Mouse (Mus musculus): Measurements from ENCODE around the gene Trim46. TPM values are rescaled to one million over a fixed set of nuclear protein-coding genes. Genes with fewer than 3 reads are reported as not detected.

The Trim46 gene
- polyA plus RNA-seq, 1 experiment from 2014 or later, result 0.28 TPM

DNA sequence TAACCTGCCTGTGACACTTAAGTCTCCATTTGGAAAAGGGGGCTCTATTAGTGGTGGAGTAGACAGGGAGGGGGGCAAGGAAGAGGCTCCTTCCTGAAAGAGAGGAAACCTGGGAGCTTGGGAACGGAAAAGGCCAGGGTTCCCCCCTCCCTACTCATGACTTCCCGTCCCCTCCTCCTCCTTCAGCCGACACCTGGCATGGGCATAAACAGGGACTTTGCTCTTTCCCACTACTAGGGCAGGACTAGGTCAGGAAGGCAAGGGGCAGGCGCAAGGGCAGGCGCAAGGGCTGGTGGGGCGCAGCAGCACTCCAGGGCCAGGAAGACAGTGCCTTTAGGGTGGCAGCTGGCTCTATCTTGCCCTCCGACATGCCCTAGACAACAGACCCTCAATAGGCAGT is 32.0 kb upstream of the Trim46 start:
- Histone ChIP-seq H3K27ac (ENCODE audit: low read length) (no peak overlapping the region; the same call in 1 of the 2 replicates), H3K27me3 (ENCODE audit: control insufficient read depth, insufficient read depth, low read depth, low read length) (peaks cover 45% of the 10 kb centered on the region), H3K4me3 (ENCODE audit: low read depth, low read length) (peak overlapping the region; percentile 50), H3K36me3 (ENCODE audit: control insufficient read depth, insufficient read depth) (no peaks in the 10 kb centered on the region), H3K4me2 (ENCODE audit: low read depth, low read length) (peak overlapping the region; percentile 61), H3K9ac (ENCODE audit: low read depth, low read length) (peak overlapping the region; percentile 47; the same call in 1 of the 2 replicates), H3K9me3 (replicated peaks; ENCODE audit: control insufficient read depth, low read length) (no peaks in the 10 kb centered on the region), H3K4me1 (ENCODE audit: control insufficient read depth, low read depth, low read length) (peaks cover 2% of the 10 kb centered on the region)
- WGBS (ENCODE audit: insufficient replicate concordance), result 43% methylated on average over 7 of the region's 7 CpGs
- peak; percentile 39 for ATAC-seq (ENCODE audit: low read depth)

DNA sequence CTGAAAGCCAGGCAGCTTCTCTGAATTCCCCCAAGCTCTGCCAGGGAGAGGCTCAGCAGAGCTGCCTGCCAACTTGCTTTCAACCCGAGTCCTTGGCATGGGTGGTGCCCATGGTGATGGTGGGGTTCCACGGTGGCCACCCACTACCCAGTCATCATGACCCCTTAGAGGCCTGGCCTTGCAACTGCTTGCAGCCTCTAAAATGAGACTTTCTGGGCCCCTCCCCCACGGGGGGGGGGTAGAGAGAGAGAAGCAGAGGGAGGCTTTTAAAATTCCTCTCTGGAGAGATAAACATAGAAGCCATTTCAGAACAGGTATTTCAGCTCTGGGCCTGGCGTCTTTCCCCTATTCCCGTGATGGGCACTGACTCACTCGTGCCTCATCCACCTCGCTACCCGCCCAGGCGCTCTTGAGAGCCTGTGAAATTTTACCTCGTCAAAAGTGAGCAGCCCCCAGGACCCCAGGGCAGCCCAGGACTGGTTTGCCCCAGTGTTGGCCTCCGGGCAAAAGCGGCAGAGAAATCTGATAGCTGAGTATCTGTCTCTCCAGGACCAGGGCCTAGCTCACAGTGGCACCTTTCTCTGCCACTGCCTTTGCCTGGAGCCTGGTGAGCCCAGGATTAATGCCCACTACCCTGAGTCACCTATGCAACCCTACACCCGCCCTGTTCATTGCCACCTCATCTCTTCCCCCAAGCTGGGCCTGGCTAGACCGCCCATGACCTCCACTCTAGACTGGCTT is 31.3 kb upstream of the Trim46 start:
- Histone ChIP-seq H3K27me3 (ENCODE audit: control insufficient read depth, insufficient read depth, low read depth, low read length) (peaks cover 45% of the 10 kb centered on the region), H3K4me2 (ENCODE audit: low read depth, low read length) (peak overlapping the region; percentile 61), H3K9me3 (replicated peaks; ENCODE audit: control insufficient read depth, low read length) (no peaks in the 10 kb centered on the region), H3K36me3 (ENCODE audit: control insufficient read depth, insufficient read depth) (no peaks in the 10 kb centered on the region), H3K9ac (ENCODE audit: low read depth, low read length) (no peak overlapping the region; the same call in 1 of the 2 replicates), H3K4me1 (ENCODE audit: control insufficient read depth, low read depth, low read length) (peaks cover 2% of the 10 kb centered on the region), H3K4me3 (ENCODE audit: low read depth, low read length) (peak overlapping the region; percentile 50), H3K27ac (ENCODE audit: low read length) (no peak overlapping the region; the same call in 1 of the 2 replicates)
- no peak for ATAC-seq (ENCODE audit: low read depth)
- WGBS (ENCODE audit: insufficient replicate concordance), result 39% methylated on average over 14 of the region's 14 CpGs

DNA sequence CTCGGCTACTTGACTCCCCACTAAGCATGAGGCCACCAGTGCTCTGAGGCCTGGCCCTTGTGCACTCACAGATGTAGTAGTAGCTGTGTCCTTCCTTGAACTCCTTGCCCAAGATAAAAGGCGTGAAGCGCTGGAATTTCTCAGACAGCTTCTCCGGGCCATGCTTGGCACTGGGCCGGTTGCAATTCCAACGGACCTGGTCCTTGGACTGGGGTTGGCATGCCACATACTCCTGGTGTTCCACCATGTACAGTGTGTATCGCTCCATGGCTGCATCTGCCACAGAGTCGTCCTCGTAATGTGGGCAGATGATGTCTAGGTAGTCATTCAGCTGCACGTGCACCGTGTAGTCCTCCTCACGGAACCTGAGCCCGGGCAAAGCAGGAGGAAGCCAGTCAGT is 30.0 kb upstream of the Trim46 start:
- H3K27ac ChIP-seq (ENCODE audit: low read length), result no peak overlapping the region
- no peak overlapping the region for H3K4me2 ChIP-seq (ENCODE audit: low read depth, low read length)
- peaks cover 36% of the 10 kb centered on the region for H3K27me3 ChIP-seq (ENCODE audit: control insufficient read depth, insufficient read depth, low read depth, low read length)

DNA sequence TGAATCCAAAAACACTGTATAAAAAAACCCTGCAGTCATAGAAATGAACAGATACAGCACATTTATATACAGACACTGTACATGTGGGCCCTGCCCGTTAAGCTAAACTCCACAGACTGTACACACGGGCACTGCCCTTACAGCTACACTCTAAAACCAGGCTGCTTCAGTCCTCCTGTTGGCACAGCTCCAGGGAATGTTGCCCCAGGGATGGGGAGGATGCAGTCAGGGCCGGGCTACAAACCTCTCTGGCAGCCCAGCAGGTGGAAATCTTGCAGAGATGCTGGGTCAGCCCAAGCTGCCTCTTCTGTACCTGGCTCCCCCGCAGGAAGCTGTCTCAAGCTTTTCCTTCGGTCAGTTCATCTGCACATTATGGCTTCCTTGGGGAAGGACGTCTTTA is 25.7 kb upstream of the Trim46 start:
- Histone ChIP-seq H3K9me3 (replicated peaks; ENCODE audit: control insufficient read depth, low read length) (no peaks in the 10 kb centered on the region), H3K4me3 (ENCODE audit: low read depth, low read length) (no peak overlapping the region), H3K27me3 (ENCODE audit: control insufficient read depth, insufficient read depth, low read depth, low read length) (no peaks in the 10 kb centered on the region), H3K9ac (ENCODE audit: low read depth, low read length) (no peak overlapping the region), H3K4me1 (ENCODE audit: control insufficient read depth, low read depth, low read length) (peaks cover 22% of the 10 kb centered on the region), H3K36me3 (ENCODE audit: control insufficient read depth, insufficient read depth) (no peaks in the 10 kb centered on the region), H3K4me2 (ENCODE audit: low read depth, low read length) (no peak overlapping the region), H3K27ac (ENCODE audit: low read length) (no peak overlapping the region)
- no peak for ATAC-seq (ENCODE audit: low read depth)
- WGBS (ENCODE audit: insufficient replicate concordance), result 69% methylated on average over 6 of the region's 6 CpGs

More for the DNA sequence above, 30.0 kb upstream of the Trim46 start:
- Histone ChIP-seq H3K4me1 (ENCODE audit: control insufficient read depth, low read depth, low read length) (no peaks in the 10 kb centered on the region; the same call in 1 of the 2 replicates), H3K9ac (ENCODE audit: low read depth, low read length) (no peak overlapping the region), H3K36me3 (ENCODE audit: control insufficient read depth, insufficient read depth) (no peaks in the 10 kb centered on the region), H3K4me3 (ENCODE audit: low read depth, low read length) (no peak overlapping the region), H3K9me3 (replicated peaks; ENCODE audit: control insufficient read depth, low read length) (no peaks in the 10 kb centered on the region)
- 80% methylated on average over 13 of the region's 13 CpGs for WGBS (ENCODE audit: insufficient replicate concordance)
- ATAC-seq (ENCODE audit: low read depth), result no peak

DNA sequence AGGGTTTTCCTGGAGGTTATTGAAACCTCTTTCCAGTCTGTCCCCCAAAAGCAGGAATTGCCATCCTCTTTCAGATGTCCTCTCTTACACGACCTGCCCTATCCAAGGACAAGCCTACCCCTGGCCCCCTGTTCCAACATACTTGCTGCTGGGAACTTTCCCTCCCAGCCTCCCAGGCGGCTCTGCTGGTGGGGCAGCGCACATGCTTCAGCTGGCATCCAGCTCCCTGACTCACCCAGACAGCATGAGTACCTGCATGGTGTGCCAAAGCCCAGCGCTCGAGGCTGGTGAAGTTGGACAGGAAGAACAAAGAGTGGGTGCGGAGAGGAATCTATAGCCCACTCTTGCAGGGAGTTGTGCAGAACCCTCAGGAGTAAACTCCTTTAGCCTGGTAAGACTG is 24.8 kb upstream of the Trim46 start:
- Histone ChIP-seq H3K27me3 (ENCODE audit: control insufficient read depth, insufficient read depth, low read depth, low read length) (no peaks in the 10 kb centered on the region), H3K9ac (ENCODE audit: low read depth, low read length) (no peak overlapping the region), H3K36me3 (ENCODE audit: control insufficient read depth, insufficient read depth) (no peaks in the 10 kb centered on the region), H3K4me2 (ENCODE audit: low read depth, low read length) (peak overlapping the region; percentile 81), H3K27ac (ENCODE audit: low read length) (no peak overlapping the region; the same call in 1 of the 2 replicates), H3K9me3 (replicated peaks; ENCODE audit: control insufficient read depth, low read length) (no peaks in the 10 kb centered on the region), H3K4me1 (ENCODE audit: control insufficient read depth, low read depth, low read length) (peaks cover 23% of the 10 kb centered on the region), H3K4me3 (ENCODE audit: low read depth, low read length) (peak overlapping the region; percentile 70)
- ATAC-seq (ENCODE audit: low read depth), result no peak
- 65% methylated on average over 6 of the region's 6 CpGs for WGBS (ENCODE audit: insufficient replicate concordance)

DNA sequence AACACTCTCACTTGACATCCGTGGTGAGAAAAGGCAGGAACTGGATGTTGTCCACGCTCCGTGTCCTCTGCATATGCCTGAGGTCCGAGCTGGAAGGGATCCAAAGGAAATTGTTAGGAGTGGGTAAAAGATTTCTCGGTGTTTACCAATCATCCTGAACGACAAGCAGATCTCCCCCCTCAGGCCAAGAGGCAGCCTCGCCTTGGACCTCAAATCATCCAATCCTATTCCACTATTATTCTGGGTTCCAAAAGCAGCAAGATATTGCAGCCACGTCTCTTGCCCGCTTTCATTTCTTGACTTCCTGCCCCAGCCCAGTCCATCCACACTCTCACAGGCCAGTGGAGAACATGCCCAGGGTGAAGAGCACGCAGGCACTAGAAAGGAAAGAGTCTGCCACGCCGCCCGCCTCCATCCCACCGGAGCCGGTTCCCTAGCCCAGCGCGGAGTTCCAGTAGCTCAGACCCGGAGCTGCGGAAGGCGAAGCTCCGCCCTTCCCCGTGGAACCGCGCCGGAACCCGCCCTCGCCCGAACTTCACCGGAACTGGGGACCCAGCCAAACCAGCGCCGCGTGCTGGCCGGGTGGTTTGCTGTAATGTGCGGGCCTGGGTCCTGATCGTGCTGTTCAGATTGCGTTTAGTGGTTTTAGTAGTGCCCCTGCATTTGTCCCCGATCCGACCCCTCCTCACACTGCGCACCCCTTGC is 24.1 kb upstream of the Trim46 start, which contains the start of gene Slc50a1:
Slc50a1 (minus strand) TSS at position 520 of the 705 bp plus-strand sequence.
- peak within 1 kb of the TSS; percentile 81 for H3K4me2 ChIP-seq (ENCODE audit: low read depth, low read length)
- ATAC-seq (ENCODE audit: low read depth), result peak; percentile 64
- peaks cover 23% of the 10 kb centered on the region for H3K4me1 ChIP-seq (ENCODE audit: control insufficient read depth, low read depth, low read length)
- peak within 1 kb of the TSS; percentile 68 for H3K9ac ChIP-seq (ENCODE audit: low read depth, low read length)
- 1% methylated on average over 39 of the region's 39 CpGs for WGBS (ENCODE audit: insufficient replicate concordance)
- H3K4me3 ChIP-seq (ENCODE audit: low read depth, low read length), result peak within 1 kb of the TSS; percentile 70
- no peaks in the 10 kb centered on the region for H3K9me3 ChIP-seq (replicated peaks; ENCODE audit: control insufficient read depth, low read length)
- H3K27ac ChIP-seq (ENCODE audit: low read length), result peak within 1 kb of the TSS; percentile 51
- no peaks in the 10 kb centered on the region for H3K36me3 ChIP-seq (ENCODE audit: control insufficient read depth, insufficient read depth)
- H3K27me3 ChIP-seq (ENCODE audit: control insufficient read depth, insufficient read depth, low read depth, low read length), result no peaks in the 10 kb centered on the region

DNA sequence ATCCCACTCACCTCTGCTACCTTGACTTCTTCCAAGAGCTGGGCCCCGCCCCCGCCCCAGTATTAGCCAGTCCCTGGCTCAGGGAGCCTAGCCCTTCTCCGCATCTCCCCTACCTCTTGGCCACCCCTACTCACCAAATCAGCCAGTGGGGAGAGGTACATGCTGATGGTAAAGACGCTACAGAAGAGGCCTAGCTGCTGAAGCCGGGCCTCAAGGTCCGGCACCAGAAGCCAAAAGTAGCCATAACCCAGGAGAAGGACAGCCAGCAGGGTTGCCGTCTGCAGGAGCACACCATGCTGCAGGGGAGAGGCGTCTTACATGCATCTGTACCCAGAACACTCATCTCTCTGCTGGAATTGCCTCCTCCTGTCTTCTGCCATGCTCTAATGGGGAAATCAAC is 22.8 kb upstream of the Trim46 start:
- Histone ChIP-seq H3K9me3 (replicated peaks; ENCODE audit: control insufficient read depth, low read length) (no peaks in the 10 kb centered on the region), H3K4me2 (ENCODE audit: low read depth, low read length) (no peak overlapping the region), H3K4me1 (ENCODE audit: control insufficient read depth, low read depth, low read length) (peaks cover 23% of the 10 kb centered on the region), H3K4me3 (ENCODE audit: low read depth, low read length) (no peak overlapping the region), H3K27ac (ENCODE audit: low read length) (no peak overlapping the region), H3K9ac (ENCODE audit: low read depth, low read length) (no peak overlapping the region), H3K27me3 (ENCODE audit: control insufficient read depth, insufficient read depth, low read depth, low read length) (no peaks in the 10 kb centered on the region), H3K36me3 (ENCODE audit: control insufficient read depth, insufficient read depth) (no peaks in the 10 kb centered on the region)
- 71% methylated on average over 8 of the region's 8 CpGs for WGBS (ENCODE audit: insufficient replicate concordance)
- no peak for ATAC-seq (ENCODE audit: low read depth)

DNA sequence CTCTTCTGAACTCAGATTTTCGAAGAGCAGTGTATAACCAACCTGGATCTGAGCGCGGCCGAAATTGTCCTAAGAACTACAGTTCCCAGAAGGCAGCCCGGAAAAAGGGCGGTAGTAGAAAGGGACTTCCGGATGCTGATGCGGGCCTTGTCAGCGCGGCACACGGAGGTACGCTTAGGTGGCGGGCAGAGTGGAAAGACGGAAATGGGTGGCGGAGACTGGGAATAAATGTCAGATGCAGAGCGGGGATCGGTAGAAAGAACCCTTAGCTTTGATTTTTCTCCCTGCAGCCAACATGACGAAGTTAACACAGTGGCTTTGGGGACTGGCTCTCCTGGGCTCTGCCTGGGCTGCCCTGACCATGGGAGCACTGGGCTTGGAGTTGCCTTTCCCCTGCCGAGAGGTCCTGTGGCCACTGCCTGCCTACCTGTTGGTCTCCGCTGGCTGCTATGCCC is 20.4 kb upstream of the Trim46 start:
- ATAC-seq (ENCODE audit: low read depth), result peak; percentile 81
- peaks cover 23% of the 10 kb centered on the region for H3K4me1 ChIP-seq (ENCODE audit: control insufficient read depth, low read depth, low read length)
- no peaks in the 10 kb centered on the region for H3K9me3 ChIP-seq (replicated peaks; ENCODE audit: control insufficient read depth, low read length)
- under 1% methylated on average over 20 of the region's 20 CpGs for WGBS (ENCODE audit: insufficient replicate concordance)
- H3K9ac ChIP-seq (ENCODE audit: low read depth, low read length), result peak overlapping the region; percentile 79
- H3K27me3 ChIP-seq (ENCODE audit: control insufficient read depth, insufficient read depth, low read depth, low read length), result no peaks in the 10 kb centered on the region
- H3K4me2 ChIP-seq (ENCODE audit: low read depth, low read length), result peak overlapping the region; percentile 88
- H3K4me3 ChIP-seq (ENCODE audit: low read depth, low read length), result peak overlapping the region; percentile 80
- H3K27ac ChIP-seq (ENCODE audit: low read length), result peak overlapping the region; percentile 60; the same call in 1 of the 2 replicates
- no peaks in the 10 kb centered on the region for H3K36me3 ChIP-seq (ENCODE audit: control insufficient read depth, insufficient read depth)

DNA sequence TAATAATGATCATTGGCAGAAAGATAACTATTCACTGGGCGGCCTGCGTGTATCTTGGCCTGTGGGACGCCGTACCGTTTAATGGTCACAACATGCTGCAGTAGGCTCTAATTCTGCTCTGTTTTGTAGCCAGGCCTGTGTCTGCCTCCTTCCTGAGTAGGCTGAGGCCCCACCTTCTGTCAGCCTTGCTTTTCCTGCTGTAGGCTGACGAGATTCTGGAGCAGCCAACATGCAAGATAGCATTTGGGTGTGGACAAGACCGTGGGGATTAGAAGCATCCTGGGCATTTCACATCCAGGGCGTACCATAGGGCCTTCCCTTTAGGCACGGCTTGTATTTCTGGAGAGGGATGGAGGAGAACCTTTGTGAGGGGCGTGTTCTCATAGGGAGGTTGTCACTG is 16.3 kb upstream of the Trim46 start:
- no peak overlapping the region for H3K27ac ChIP-seq (ENCODE audit: low read length)
- H3K27me3 ChIP-seq (ENCODE audit: control insufficient read depth, insufficient read depth, low read depth, low read length), result 0 out of 2 replicates have a peak, but pooled peaks cover 2% of the 10 kb centered on the region
- no peak overlapping the region for H3K9ac ChIP-seq (ENCODE audit: low read depth, low read length)
- H3K4me3 ChIP-seq (ENCODE audit: low read depth, low read length), result no peak overlapping the region
- no peak overlapping the region for H3K4me2 ChIP-seq (ENCODE audit: low read depth, low read length)
- no peak for ATAC-seq (ENCODE audit: low read depth)
- no peaks in the 10 kb centered on the region for H3K36me3 ChIP-seq (ENCODE audit: control insufficient read depth, insufficient read depth)
- H3K4me1 ChIP-seq (ENCODE audit: control insufficient read depth, low read depth, low read length), result peaks cover 7% of the 10 kb centered on the region
- 42% methylated on average over 10 of the region's 10 CpGs for WGBS (ENCODE audit: insufficient replicate concordance)
- no peaks in the 10 kb centered on the region for H3K9me3 ChIP-seq (replicated peaks; ENCODE audit: control insufficient read depth, low read length)
